Mouse (Mus musculus): ENCODE results near the gene Susd1.

DNA sequence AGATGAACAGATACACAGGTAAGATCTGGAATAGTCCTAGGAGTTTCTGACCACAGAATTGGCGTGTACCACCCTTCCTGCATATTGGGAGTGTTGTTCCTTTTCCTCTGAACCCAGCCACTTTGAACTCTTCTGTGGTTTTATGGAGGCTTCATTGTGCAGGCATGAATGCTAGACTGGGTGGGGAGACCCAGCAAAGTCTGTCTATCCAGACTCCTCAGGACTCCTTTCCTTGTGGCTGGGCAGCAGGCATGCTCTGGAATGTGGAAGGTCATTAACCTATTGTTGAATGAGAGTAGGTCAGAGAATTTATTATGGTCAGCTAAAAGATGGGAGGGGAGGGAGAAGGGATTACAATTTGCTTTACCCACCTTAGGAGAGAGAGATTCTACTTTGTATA is 8.9 kb upstream of the Susd1 start:
- TF ChIP-seq CTCF (IDR thresholded peaks at IDR 0.05; ENCODE audit: low read depth) (no peak), EP300 (IDR thresholded peaks at IDR 0.05; ENCODE audit: low read depth) (no peak)

All from liver, embryonic 14.5 days (tissue).